In the genomic region with DNA sequence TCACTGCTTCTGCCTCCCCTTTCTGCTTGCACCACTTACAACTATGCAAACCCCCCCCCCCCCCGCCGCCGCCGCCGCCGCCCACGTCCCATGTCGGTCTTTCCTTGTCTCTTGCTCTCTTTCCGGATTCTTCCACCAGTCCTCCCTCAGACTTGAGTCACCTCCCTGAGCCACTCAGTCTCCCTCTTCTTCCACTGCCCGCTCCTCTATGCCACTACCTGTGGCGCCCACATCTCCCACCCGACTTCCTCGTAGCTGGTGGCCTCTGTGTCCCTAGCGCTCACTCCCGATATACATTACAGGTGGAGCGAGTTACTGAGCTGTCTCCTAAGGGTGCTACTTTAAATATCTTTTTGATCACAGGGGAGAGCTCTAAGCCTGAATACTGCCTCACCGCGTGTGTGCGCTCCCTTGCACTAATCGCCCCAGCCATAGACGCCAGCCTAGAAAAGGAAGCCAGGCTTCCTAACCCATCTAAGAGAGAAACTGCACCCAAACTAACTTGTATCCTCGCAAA, we compare ENCODE assay signal across 8 mouse cellular contexts. TPM values are rescaled to one million over a fixed set of nuclear protein-coding genes. Genes with fewer than 3 reads are reported as not detected.
DNase-seq lines count a peak whose midpoint lies in the region; ATAC-seq and TF ChIP-seq lines count a peak whose summit lies in the region.

No protein-coding gene starts in this region.

- H3K9me3 ChIP-seq in lung, embryonic 15.5 days: no peaks in the 10 kb centered on the region
- no peaks in the 10 kb centered on the region for H3K9me3 ChIP-seq in hindbrain, embryonic 15.5 days
- H3K9me3 ChIP-seq in midbrain, postnatal 0 days (ENCODE audit: low read length): no peaks in the 10 kb centered on the region

- peak overlapping the region; percentile 13 for H3K4me3 ChIP-seq in lung, embryonic 15.5 days
- H3K4me3 ChIP-seq in hindbrain, embryonic 15.5 days: no peak overlapping the region
- H3K4me3 ChIP-seq in midbrain, postnatal 0 days (ENCODE audit: low read depth, low read length): no peak overlapping the region; the same call in 1 of the 2 replicates

- no peaks in the 10 kb centered on the region for H3K36me3 ChIP-seq in lung, embryonic 15.5 days
- no peaks in the 10 kb centered on the region for H3K36me3 ChIP-seq in hindbrain, embryonic 15.5 days
- no peaks in the 10 kb centered on the region for H3K36me3 ChIP-seq in midbrain, postnatal 0 days (ENCODE audit: insufficient read depth, low read length)

- 4% methylated on average over 21 of the region's 22 CpGs for WGBS in lung, embryonic 15.5 days
- WGBS in hindbrain, embryonic 15.5 days: 1% methylated on average over 19 of the region's 22 CpGs
- 2% methylated on average over 17 of the region's 22 CpGs for WGBS in midbrain, postnatal 0 days

- TF ChIP-seq CTCF in midbrain, postnatal 0 days (IDR thresholded peaks at IDR 0.05): peak; percentile 7; the same call in 1 of the 2 replicates

- peaks cover 38% of the 10 kb centered on the region for H3K4me1 ChIP-seq in lung, embryonic 15.5 days
- H3K4me1 ChIP-seq in hindbrain, embryonic 15.5 days (replicated peaks): peaks cover 40% of the 10 kb centered on the region
- peaks cover 12% of the 10 kb centered on the region for H3K4me1 ChIP-seq in midbrain, postnatal 0 days (ENCODE audit: insufficient read depth, low read length)

- H3K9ac ChIP-seq in lung, embryonic 15.5 days: no peak overlapping the region
- H3K9ac ChIP-seq in hindbrain, embryonic 15.5 days: no peak overlapping the region
- H3K9ac ChIP-seq in midbrain, postnatal 0 days (replicated peaks; ENCODE audit: low read length, poor library complexity, severe bottlenecking): no peak overlapping the region

- peak; percentile 10 for DNase-seq in adrenal gland, postnatal 14 days
- DNase-seq in adrenal gland, postnatal 4 days (ENCODE audit: low spot score in 2 of 2): no peak
- DNase-seq in lung, postnatal 36 days: no peak
- DNase-seq in midbrain, postnatal 0 days (ENCODE audit: low spot score): no peak
- no peak for DNase-seq in testis, postnatal 14 days (ENCODE audit: low spot score)

- no peak for ATAC-seq in lung, embryonic 15.5 days (ENCODE audit: borderline replicate concordance, extremely low read depth, low FRiP score, low TSS enrichment)
- no peak for ATAC-seq in hindbrain, embryonic 15.5 days (ENCODE audit: low FRiP score, low read depth)
- ATAC-seq in midbrain, postnatal 0 days (ENCODE audit: low FRiP score): no peak
- ATAC-seq in megakaryocyte-erythroid progenitor cell, adult 5-6 weeks (replicated peaks; ENCODE audit: low FRiP score, low TSS enrichment, poor library complexity, severe bottlenecking): no peak

- H3K27me3 ChIP-seq in lung, embryonic 15.5 days: peaks cover 66% of the 10 kb centered on the region
- peaks cover 51% of the 10 kb centered on the region for H3K27me3 ChIP-seq in hindbrain, embryonic 15.5 days
- H3K27me3 ChIP-seq in midbrain, postnatal 0 days (ENCODE audit: insufficient read depth, low read length): peaks cover 50% of the 10 kb centered on the region

- peak overlapping the region; percentile 93 for H3K4me2 ChIP-seq in lung, embryonic 15.5 days
- peak overlapping the region; percentile 35 for H3K4me2 ChIP-seq in hindbrain, embryonic 15.5 days
- 0 out of 2 replicates have a peak overlapping the region, but pooled peaks have one; percentile 12 for H3K4me2 ChIP-seq in midbrain, postnatal 0 days (ENCODE audit: low read depth, low read length, poor library complexity, severe bottlenecking)

- H3K27ac ChIP-seq in lung, embryonic 15.5 days: no peak overlapping the region
- no peak overlapping the region for H3K27ac ChIP-seq in hindbrain, embryonic 15.5 days (replicated peaks)
- no peak overlapping the region for H3K27ac ChIP-seq in midbrain, postnatal 0 days (ENCODE audit: low read depth, low read length)

RNA-seq across cellular contexts. Expression of a gene that starts 38.8 kb away (rescaled TPM):
- 20.7 and 22.3 TPM in 2 replicates for total RNA-seq in adrenal gland, postnatal 14 days (2021)
- 10 to 100 TPM; 23.5 to 25.9 TPM for total RNA-seq in adrenal gland, postnatal 4 days (2021)
- 19.7 and 21.9 TPM in 2 replicates for polyA plus RNA-seq in lung, embryonic 15.5 days (2015; fragmentation: Nextera tagmentation; extraction: Ambion mirVana)
- polyA plus RNA-seq in hindbrain, embryonic 15.5 days (2015; fragmentation: Nextera tagmentation; extraction: Ambion mirVana): 21.2 and 24.1 TPM in 2 replicates
- total RNA-seq in midbrain, postnatal 0 days (2014; rRNA removed): 4.4 and 5.7 TPM in 2 replicates
- 23.3 and 24.0 TPM in 2 replicates for polyA plus RNA-seq in midbrain, postnatal 0 days (2015; fragmentation: Nextera tagmentation; extraction: Ambion mirVana)
- total RNA-seq in megakaryocyte-erythroid progenitor cell, adult 5-6 weeks (2014; fragmentation: Nextera tagmentation): 14.7 and 21.5 TPM in 2 replicates
- total RNA-seq in megakaryocyte-erythroid progenitor cell, adult 5-6 weeks (2017): 6.6 and 11.8 TPM in 2 replicates

Comparison
In these comparisons a context has a peak if more than half of its experiments do, and no peak if none do; other contexts are left out.
1. H3K4me2 ChIP-seq: peak in every context shown above with its lines; median percentile 93 in lung, embryonic 15.5 days; 35 in hindbrain, embryonic 15.5 days; 12 in midbrain, postnatal 0 days.